Mouse (Mus musculus) urinary bladder, adult 2 months (tissue): Measurements from ENCODE around the gene Fli1. TPM values are rescaled to one million over a fixed set of nuclear protein-coding genes. Genes with fewer than 3 reads are reported as not detected.

Source experiments
- DNase-seq: peaks from one replicate; pipeline ENCODE4 v3.0.0; 2022; ENCODE audit warnings: low spot score
- polyA plus RNA-seq: library from polyadenylated mRNA; depleted of rRNA; stranded (reverse); fragments of >200 nt; gene quantifications from 2 replicates; pipeline ENCODE4 v1.2.3, GENCODE M21; 2012

Fli1 gene
- polyA plus RNA-seq, 1 experiment = 6.0 TPM

DNA sequence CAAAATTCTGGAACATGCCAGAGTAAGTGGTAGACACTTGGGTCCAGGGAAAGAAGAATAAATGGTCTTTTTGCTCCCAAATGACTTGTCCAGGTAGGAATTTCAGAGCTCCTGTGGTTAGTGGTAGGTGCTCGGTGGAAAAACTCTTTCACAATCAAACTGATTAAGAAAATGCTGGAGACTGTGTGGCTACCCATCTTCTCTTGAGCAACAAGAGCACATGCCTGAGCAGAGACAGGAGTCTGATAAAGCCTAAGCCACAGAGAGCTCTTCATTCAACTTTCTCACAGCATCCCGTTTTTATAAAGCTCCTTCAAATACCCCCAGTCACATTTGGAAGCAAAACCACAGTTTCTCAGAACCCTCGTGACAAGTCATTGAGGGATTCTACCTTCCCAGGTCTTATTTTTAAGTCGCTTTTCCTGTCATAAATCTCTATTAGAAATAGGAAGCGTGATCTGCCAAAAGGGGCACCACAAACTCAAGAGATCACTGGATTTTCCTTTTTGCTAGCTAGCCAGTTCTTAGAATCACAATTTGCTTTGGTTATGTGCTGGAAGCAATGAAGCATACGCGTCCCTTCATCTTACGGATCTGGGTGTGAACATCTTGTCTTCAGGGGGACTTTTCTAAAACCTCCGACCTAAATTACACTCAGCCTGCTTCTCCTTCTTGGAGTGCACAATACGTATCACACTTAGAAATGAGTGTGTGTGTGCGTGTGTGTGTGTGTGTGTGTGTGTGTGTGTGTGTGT lies 40.2 kb downstream of the Fli1 start:
- no peak for DNase-seq

DNA sequence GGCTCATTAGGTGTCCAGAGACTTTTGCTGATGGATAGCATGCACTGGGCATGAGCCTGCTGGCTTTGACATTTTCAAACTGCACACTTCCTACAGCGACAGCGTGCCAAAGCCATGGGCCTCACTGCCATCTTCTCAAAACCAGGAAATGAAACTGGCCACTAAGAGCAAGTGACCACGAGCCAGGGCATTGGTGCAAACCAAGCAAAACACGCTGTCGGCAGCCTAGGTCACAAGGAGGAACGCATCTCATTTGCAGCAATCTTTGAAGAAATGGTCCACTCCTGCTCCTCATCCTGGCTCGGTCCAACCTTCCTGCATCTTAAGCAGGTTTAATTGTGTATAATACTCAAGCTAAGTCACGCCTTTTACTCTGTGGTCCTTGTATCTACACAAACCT lies 41.8 kb downstream of the Fli1 start:
- DNase-seq = no peak

DNA sequence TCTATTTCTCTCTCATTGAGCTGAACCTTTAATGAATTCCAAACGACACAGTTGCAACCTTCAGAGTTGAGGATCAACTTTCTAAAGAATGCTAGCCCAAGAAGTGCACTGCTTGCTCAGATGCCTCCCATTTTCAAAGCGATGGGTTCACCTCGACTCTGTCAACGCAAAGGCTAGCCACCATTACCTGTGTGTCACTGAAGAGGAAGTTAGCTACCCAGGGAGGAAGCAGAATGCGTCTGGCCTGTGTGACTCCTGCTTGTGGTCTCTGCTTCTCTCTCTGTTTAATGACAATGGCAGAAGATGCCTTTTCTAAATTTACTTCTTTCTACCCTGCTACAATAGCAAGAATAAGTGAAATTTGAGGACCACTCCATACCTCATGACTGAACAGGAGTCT lies 42.6 kb downstream of the Fli1 start:
- no peak for DNase-seq

DNA sequence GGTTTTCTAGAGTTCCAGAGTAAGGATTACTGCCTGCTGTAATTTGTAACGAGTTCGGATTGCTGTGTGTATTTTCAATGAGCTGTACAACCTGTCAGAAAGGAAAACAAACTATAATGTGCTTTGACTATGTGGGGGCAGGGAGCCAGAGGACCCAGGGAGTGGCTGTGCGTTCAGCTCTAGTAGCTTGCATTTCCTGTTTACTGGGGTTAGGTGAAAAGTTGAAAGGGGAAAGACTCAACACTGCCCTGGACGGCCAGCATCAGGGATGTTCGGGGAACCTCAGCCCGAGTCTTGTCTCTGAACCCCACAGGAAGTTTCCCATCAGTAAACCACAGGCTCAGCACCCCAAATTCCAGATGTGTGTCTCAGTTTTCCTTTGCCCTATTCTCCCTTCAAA lies 43.2 kb downstream of the Fli1 start:
- DNase-seq = no peak

DNA sequence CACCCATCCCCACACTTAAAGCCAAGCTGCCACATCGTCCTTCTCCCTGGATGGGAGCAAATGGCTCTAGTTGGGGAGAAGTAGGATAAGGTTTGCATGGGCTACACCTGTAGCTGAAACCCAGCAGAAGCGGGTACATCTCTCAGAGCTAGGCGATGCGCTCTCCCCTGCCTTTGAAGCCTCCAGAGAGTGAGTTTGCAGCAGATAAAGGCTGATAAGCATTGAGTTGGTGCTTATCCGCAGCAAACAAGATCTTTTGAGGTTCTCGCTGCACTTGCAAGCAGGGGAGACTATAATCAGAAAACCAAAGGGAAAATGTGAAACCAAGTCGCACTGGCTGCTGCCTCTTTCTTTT lies 47.0 kb downstream of the Fli1 start:
- DNase-seq = no peak

DNA sequence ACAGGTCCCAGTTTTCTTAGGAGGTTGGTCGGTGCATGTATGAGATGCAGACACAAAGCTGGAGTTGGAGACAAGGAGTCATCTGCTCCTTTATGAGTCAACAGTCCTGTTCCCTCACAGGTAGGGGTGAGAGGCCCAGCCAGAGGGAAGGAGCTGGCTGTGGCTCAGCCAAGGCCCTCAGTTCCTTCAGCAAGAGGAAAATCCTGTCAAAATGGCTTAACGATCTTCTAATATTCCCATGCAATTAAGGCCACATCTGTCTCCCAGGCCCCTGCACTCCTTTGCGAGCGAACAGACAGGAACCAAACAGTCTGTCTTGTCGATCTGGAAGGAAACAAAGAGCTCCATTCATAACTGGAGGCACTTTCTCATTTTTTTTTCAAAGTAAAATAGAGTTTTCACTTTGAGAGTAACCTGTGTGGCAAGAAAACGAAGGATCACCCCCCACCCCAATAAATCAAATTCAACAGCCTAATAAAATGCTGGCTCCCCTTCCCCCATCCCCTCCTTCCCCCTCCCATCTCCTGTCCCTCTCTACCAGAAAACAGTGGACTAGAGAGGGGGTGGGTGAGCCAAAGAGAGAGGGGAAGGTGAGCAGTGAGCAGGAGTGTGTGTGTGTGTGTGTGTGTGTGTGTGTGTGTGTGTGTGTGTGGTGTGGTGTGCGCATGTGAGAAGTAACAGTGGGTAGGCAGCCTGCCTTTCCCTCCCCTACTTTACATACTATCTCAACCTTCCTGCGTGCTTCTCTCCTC lies 47.6 kb downstream of the Fli1 start:
- DNase-seq = no peak

DNA sequence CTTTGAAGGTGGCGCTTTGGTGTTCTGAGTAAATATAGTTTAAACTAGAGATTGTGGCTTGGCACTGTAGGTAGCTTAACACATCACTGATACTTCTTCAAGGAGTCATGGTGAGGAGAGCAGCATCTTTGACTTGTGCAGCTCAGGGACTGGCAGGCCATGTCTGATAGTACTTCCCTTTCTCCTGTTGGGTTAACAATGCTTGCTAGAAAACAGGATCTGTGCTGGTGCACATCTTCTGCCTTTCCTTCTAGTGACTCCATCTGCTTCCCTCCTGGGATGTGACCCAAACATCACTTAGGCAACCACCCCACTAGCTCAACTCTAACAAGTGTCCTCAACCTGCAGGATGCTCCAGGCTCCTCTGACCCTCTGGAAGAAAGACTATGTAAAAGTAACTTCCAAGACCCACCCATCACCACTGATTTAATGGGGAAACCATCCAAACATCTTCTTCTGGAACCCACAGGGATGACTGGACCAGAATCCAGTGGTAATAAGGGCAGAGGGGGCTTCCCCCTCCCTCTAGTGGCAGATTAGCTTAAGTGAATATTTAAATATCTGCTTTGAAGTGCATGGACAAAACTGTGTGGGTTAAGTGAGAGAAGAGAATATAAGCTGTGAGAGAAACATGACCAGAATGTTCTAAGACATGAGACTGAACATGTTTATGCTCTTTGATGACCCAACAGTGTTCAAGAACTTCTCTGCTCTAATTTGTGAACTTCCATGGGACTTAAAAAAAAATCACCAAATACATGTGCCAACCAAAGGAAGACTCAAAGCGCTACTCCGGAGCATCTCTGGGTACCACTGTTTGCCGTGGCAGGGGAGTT lies 48.9 kb downstream of the Fli1 start:
- DNase-seq = no peak

DNA sequence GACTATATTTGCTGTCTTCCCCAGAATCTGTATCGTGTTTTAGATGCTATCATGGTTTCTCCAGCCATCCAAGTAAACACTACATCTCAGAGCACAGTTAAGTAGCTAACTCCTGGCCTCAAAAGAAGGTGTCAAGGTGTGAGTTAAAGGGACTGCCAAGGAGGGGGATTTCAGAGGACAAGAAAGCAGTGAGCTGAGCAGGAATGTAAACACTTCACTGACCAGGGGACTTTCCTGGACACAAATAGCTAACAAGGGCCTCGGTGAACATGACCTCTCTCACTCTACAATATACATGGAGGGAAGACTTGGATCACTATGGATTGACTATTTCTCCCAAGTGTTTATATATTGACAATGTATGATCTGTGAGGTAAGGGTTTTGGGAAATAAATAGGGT lies 49.9 kb downstream of the Fli1 start:
- DNase-seq = no peak

DNA sequence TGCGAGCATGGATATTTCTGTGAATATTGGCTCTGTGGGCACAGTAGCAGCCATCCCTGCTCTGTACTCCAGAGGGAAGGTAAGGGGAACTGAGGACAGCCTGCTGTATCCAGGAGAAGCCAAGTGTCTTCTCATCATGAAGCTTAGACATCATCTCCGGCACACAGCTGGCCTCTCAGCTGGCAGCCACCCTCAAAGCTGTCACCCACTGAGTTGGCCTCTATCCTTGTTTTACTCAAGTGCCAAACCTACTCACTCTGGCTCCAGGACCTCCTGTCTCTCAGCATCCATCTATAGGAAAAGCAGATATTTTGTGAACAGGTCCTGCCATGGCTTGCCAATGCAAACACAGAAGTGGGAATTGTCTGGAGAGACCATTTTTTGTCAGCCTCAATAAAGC lies 51.2 kb downstream of the Fli1 start:
- DNase-seq = no peak

DNA sequence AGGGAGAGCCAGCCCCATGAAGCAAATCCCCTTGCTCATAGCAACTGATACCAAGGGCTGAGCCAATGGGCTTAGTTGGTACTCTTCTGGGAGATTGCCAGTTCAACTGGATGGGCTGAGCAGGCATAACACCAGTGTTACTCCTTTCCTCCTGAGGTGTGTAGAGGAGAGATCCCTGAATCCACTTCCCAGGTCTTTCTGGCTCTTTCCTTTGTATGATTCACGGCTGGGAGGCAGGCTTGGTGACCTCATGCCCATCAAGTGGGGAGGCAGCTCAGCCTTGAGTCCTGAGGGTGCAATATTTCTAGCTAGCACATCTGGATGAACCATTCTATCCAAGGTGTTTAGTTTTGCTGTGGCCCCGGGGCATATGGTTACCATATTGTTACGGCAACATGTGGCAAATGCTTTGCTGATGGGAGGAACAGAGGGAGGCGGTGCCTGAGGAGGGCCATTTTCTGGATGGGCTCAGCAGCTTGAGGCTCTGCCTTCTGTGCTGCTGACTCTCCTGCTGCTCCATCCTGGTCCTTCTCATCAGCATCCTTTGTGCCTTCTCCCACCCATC lies 52.8 kb downstream of the Fli1 start:
- DNase-seq = no peak

DNA sequence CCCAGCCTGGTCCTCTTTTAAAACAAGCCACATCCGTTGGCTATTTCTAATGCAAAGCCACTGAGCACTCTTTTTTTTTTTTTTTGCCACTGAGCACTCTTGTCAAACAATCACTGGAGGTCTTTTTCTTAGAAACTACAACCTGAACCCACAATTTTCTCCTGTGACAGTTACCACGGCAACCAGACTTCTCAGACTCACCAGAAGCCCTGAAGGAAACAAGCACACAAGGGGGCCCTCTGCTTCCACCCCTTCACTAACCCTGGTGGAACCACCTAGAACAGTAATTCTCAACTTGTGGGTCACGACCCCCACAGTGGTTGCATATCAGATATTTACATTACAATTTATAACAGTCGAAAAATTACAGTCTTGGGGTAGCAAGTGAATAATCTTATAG lies 53.3 kb downstream of the Fli1 start:
- no peak for DNase-seq

DNA sequence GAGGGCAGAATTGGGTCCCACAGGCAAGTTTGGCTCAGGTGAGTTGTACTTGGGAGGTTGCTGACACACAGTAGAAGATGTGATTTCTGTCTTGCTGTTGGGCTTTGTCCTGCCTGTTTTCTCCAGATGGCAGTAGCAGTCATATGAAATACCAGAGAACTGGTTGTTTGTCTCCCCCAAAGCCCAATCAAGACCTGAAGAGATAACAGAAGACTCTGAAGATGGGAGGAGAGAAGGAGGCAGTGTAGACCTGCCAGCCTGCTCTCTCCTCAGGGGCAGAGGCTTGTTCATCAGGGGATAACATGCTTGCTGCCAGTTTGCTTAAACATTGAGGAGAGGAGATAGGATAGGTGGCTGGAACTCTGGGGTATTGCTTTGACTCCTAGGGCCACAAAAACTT lies 54.0 kb downstream of the Fli1 start:
- no peak for DNase-seq

DNA sequence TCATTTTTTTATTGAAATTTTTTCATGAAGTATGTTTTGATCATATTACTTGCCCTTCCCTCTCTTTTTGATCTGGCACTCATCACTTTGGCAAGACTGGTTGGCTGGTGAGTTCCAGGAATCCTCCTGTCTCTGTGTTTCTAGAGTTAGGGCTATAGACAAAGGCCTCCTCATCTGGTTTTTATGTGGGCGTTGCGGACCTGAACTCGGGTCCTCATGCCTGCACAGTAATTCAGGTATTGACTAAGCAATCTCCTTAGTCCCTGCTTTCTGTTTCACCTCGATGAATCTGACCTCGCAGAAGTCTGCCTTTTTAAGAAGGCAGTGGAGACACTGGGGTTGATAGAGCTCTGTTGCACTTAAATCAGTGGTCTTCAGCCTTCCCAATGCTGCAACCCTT lies 54.8 kb downstream of the Fli1 start:
- no peak for DNase-seq

DNA sequence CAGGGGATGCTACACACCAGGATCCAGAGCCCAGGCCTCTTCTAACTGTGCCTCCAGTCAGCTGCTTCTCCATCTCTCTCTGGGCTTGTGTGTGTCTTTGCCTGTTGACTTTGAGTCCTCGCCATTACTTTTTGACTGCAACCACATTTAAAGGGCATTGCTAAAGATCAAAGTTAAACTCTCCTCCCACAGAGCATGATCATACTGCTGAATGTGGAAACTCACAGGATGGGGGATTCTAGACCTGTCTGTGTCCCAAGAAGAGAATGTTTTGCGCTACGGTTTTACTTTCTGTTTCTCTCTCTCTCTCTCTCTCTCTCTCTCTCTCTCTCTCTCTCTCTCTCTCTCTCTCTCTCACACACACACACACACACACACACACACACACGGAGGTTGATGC lies 55.3 kb downstream of the Fli1 start:
- no peak for DNase-seq

DNA sequence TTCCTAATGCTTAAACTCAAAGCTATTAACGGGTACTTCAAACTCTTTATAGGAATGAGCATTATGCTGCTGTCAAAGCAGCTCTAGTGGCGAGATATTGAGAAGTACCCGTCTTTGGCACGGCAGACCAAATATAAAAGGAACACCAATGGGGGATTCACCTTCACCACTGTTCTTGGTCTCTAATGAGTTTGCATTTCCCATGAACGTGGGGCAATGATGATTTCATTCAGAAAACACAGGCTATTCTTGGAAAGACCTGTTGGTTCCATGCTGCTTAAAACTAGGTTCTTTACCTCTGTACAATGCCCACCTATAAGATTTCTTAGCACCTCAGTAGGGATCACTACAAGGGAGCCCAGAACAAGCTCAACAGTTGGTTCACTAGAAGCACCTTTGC lies 62.2 kb downstream of the Fli1 start:
- DNase-seq = no peak

DNA sequence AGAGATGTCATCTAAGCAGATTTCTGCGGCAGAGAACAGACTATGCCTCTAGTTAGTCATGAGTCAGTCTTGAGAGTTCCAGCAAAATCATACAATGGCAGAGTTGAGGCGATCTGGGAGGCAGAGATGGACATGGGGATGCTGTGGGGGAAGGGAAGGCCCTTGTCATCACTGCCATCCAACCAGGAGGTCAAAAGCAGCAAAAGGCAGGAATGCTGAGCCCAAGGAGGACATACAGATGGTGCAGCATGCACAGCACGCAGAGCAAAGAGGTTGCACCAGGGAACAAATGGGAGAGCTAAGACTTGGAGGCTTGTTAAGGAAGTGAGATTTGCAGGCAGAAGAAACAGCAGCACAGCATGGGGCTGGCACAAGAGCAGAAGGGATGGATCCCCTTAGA lies 63.9 kb downstream of the Fli1 start:
- no peak for DNase-seq

DNA sequence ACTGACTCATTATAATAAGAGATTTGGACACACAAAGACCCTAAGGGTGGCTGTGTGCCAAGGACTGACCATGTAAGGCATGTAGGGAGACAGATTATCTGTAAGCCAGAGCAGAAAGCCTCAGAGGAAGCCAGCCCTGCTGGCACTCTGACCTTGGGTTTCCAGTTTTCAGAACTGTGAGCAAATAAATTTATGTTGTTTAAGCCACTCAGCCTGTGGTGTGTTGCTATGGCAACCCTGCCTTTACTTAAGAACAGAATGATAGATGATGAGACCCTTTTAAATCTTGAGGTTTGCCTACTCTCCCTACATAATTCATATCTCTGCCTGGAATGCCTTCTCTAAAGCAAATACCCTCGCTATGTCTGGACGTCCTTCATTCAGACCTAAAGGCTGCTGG lies 64.6 kb downstream of the Fli1 start:
- no peak for DNase-seq

DNA sequence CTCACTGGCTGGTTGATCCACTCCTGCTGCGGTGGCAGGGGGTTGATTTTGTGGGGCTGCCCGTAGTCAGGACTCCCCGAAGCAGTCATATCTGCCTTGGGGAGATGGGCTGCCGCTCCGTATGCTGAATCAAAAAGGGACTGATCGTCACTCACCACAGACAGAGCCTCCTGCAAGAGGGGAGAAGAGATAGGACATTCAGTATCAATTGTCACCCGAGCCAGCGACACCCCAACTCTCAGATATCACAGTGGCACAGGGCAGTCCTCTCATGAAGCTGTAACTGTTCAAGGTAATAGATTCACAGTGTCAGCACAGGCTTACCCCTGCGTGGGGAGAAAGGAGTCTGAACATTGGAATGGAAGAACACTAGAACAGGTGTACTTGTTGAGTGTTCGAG lies 66.1 kb downstream of the Fli1 start:
- no peak for DNase-seq

DNA sequence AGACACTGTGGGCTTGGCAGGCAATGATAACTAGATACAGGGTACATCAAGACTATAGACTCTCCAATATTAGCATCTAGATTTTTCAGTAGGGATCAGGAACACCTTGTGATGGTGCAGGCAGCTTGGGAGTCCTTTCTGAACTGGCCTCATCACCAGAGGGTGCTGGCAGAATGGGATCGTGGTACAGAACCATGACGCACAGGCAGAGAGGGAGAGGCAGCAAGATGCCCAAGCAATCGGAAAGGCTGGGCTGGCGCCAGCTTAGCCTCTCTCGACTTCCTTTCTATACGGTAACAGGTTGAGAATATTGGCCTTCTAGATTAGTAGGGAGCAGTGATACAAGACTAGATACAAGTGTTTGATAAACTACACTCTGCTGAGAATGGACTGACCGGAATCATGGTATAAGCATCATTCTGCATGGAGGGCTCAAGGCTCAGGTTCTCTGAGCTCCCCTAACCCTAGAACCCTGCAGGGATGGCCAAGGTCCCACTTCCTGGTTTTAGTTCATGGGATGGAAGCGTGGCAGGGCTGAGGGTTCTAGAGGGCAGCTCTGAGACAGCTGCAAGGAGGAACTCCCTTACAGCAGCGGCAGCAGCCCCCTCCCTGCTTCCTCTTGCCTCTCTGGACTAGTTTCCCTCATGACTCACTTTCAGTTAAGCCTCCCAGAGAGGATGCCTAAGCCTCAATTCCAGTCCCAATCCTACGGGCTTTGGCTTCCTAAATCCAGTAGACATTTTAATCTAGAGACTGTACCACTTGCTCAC lies 67.9 kb downstream of the Fli1 start:
- no peak for DNase-seq

DNA sequence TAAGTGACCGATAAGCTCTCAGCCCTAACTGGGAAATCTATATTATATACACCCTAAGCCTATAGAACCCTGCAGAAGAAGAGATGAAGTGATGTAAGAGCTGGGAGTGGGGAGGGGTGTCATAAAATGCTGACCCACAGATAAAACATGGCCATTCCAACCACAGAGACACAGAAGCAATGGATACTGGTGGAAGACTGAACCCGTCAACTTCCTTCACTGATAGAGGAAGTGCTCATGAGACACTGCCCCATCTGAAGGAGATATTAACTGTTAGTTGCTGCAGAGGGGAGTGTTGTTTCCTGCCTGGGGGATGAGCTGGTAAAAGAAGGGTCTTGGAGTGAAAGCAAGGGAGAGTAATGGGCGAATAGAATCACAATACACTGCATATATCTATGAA lies 70.3 kb downstream of the Fli1 start:
- no peak for DNase-seq

DNA sequence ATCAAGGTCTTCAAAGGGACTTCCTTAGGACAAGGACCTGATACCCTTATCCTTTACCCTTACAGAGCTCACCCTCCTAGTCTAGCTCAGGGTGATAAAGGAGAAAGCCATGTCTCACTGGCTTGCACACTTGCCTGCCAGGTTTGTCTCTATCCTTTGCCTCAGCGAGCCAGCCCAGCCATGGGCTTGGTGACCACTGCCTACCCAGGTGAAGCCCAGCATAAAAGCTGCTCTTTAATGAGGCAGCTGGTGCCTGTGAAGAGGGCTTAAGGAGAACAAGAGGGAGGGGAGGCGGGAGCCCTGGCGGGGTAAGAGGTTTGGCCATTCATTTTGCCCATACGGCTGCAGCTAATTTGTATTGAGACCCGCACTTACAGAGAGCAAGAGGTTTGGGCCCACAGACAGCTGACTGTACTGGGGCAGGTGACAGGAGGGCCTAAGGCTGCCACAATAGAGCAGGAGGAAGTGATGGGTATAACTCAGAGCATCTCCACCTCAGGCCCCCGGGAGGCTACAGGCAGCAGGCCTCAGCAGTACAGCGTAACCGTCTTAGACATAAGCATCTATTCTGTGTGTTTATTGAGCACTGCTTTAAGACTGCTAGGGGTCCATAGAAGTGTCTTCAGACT lies 73.4 kb downstream of the Fli1 start:
- no peak for DNase-seq
